Comparison of ENCODE assay signal across 10 mouse cellular contexts in the genomic region with DNA sequence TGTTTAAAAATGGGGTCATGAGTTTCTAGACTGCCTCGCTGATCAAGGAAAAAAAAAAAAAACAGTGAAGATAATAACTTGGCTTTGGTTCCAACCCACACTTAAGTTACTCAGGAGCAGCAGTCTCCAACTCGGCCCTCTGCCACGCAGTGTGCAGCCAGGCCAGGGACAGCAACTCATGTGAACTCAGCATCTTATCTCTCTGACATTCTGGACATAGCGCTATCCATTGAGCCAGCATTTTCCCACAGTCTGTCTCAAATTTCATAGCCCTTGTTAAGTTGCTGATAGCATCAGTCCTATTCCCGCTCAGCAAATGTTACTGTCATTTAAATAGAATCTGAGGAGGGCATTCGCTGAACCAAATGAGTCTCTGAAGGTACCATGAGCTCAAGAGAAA.
DNase-seq lines count a peak whose midpoint lies in the region; ATAC-seq lines count a peak whose summit lies in the region.
"Had no signal": no experiment of that assay in that cellular context is flagged by ENCODE, and none has a peak within 500 bp of the region (broad histone marks: within the 10 kb centered on the region; RNA-seq: fewer than 3 reads in every experiment).

No protein-coding gene starts in this region.

- H3K4me1 ChIP-seq in embryonic facial prominence, embryonic 14.5 days (ENCODE audit: control insufficient read depth, insufficient read depth, low read length), result no peaks in the 10 kb centered on the region
- no peaks in the 10 kb centered on the region for H3K4me1 ChIP-seq in embryonic facial prominence, embryonic 10.5 days
- H3K4me1 ChIP-seq: neural tube, embryonic 13.5 days had no signal

- intact Hi-C loops in left cerebral cortex, postnatal 10 days (cut with DNase I), result no loop called here

- no peaks in the 10 kb centered on the region for H3K27me3 ChIP-seq in embryonic facial prominence, embryonic 14.5 days (replicated peaks; ENCODE audit: control insufficient read depth, insufficient read depth, low read length)
- H3K27me3 ChIP-seq in embryonic facial prominence, embryonic 10.5 days (replicated peaks; ENCODE audit: low read depth, poor library complexity, severe bottlenecking), result peaks cover 7% of the 10 kb centered on the region
- H3K27me3 ChIP-seq: neural tube, embryonic 13.5 days had no signal

- no peak overlapping the region for H3K27ac ChIP-seq in embryonic facial prominence, embryonic 14.5 days (replicated peaks; ENCODE audit: low read depth, low read length)
- no peak overlapping the region for H3K27ac ChIP-seq in embryonic facial prominence, embryonic 10.5 days (replicated peaks)
- H3K27ac ChIP-seq: hindbrain, postnatal 0 days; neural tube, embryonic 13.5 days had no signal

- H3K4me2 ChIP-seq in embryonic facial prominence, embryonic 14.5 days (ENCODE audit: low read depth, low read length), result no peak overlapping the region
- H3K4me2 ChIP-seq: neural tube, embryonic 13.5 days had no signal

- no peaks in the 10 kb centered on the region for H3K36me3 ChIP-seq in embryonic facial prominence, embryonic 14.5 days (ENCODE audit: control insufficient read depth, insufficient read depth, low read length)
- no peaks in the 10 kb centered on the region for H3K36me3 ChIP-seq in embryonic facial prominence, embryonic 10.5 days (replicated peaks)
- H3K36me3 ChIP-seq: neural tube, embryonic 13.5 days had no signal

- peak; percentile 55 for DNase-seq in embryonic facial prominence, embryonic 14.5 days (ENCODE audit: low spot score)
- DNase-seq in embryonic facial prominence, embryonic 10.5 days (ENCODE audit: low spot score), result no peak
- DNase-seq in Muller cell, postnatal 12 days (ENCODE audit: inconsistent ontology term), result peak; percentile 52
- peak; percentile 99 for DNase-seq in heart, adult 11 months
- DNase-seq in heart, postnatal 4 days, result peak; percentile 88
- no peak for DNase-seq in left cerebral cortex, adult 18-20 months (ENCODE audit: low spot score in 2 of 2)
- no peak for DNase-seq in left cerebral cortex, postnatal 10 days (ENCODE audit: extremely low spot score in 1 of 2, low spot score in 2 of 2)

- WGBS in embryonic facial prominence, embryonic 14.5 days, result 63% methylated on average over 6 of the region's 6 CpGs
- 70% methylated on average over 6 of the region's 6 CpGs for WGBS in embryonic facial prominence, embryonic 10.5 days

- H3K9ac ChIP-seq in embryonic facial prominence, embryonic 14.5 days (ENCODE audit: low read depth, low read length), result no peak overlapping the region
- H3K9ac ChIP-seq: neural tube, embryonic 13.5 days had no signal

- no peak overlapping the region for H3K4me3 ChIP-seq in embryonic facial prominence, embryonic 14.5 days (ENCODE audit: low read depth, low read length)
- no peak overlapping the region for H3K4me3 ChIP-seq in embryonic facial prominence, embryonic 10.5 days
- H3K4me3 ChIP-seq: neural tube, embryonic 13.5 days had no signal

- no peaks in the 10 kb centered on the region for H3K9me3 ChIP-seq in embryonic facial prominence, embryonic 14.5 days (ENCODE audit: control insufficient read depth, low read length)
- H3K9me3 ChIP-seq in embryonic facial prominence, embryonic 10.5 days, result no peaks in the 10 kb centered on the region
- H3K9me3 ChIP-seq: neural tube, embryonic 13.5 days had no signal

- ATAC-seq in embryonic facial prominence, embryonic 14.5 days (ENCODE audit: low read depth), result no peak
- ATAC-seq in erythroid progenitor cell, adult 5-6 weeks (replicated peaks; ENCODE audit: low FRiP score, poor library complexity, severe bottlenecking), result no peak
- ATAC-seq: hindbrain, postnatal 0 days had no signal

Comparison
In these comparisons a context has a peak if more than half of its experiments do, and no peak if none do; other contexts are left out.
1. DNase-seq: peak in embryonic facial prominence, embryonic 14.5 days (single experiment), Muller cell, postnatal 12 days (single experiment), heart, adult 11 months (single experiment) and heart, postnatal 4 days (single experiment); none in embryonic facial prominence, embryonic 10.5 days (single experiment), left cerebral cortex, adult 18-20 months (0 of 2) and left cerebral cortex, postnatal 10 days (0 of 2).